Mouse (Mus musculus): ENCODE results near the gene Smoc2.

Smoc2 gene

DNA sequence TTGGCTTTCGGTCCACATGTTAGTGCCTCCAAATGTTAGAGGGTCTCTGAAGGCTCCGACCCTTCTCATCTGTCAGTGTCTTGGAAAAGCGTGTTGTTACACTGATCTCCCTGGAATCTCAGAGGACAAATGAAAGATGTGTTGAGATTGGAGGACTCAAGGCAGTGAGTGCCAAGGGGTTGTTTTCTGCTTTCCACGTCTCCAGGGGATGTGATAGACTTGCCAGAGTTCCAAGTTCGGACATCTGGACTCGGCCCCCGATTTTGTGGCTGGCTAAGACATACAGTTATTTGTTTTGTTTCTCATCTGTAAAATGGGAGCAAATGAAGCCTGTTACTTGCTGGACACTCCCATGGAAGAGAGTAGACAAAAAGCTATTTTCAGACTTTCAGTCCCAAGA is 2.0 kb upstream of the Smoc2 start:
- no peak for DNase-seq (ENCODE audit: low read depth in 2 of 2, low spot score in 2 of 2)

DNA sequence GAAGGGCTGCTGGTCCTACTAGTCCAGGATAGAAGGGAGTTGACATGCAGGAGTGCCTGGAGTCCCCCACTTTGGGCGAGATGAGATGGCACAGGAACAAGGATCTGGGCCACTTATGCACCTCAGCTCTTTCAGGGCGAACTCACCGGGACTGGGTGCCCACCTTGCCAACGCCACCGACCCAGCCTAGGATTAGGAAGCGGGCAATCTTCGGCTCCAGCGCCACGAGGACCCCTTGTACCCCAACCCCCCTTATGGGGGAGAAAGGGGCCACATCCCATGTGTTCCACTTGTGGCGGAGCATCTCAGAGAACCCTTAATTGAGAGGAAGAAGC is 627 bp downstream of the Smoc2 start:
- no peak for DNase-seq (ENCODE audit: low read depth in 2 of 2, low spot score in 2 of 2)

DNA sequence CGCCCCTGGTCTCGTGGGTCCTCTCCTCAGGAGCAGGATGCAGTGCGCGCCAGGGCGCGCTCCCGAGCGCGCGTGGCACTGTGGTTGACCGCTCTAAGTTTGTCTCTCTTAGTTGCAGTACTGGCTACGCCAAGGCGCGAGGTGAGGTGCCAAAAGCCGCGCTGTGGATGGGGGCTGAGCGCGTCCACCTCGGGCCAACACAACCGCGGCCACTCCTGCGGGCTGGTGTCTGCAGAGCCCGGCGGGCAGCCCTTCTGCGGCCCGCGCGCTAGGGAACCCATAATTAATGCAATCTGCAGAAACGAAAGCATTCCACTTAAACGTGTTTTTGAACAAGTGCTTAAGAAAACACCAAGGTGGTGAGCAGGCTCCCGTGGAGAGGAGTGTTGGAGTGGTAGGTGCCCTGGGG is 1.1 kb downstream of the Smoc2 start:
- DNase-seq (ENCODE audit: low read depth in 2 of 2, low spot score in 2 of 2) = no peak

DNA sequence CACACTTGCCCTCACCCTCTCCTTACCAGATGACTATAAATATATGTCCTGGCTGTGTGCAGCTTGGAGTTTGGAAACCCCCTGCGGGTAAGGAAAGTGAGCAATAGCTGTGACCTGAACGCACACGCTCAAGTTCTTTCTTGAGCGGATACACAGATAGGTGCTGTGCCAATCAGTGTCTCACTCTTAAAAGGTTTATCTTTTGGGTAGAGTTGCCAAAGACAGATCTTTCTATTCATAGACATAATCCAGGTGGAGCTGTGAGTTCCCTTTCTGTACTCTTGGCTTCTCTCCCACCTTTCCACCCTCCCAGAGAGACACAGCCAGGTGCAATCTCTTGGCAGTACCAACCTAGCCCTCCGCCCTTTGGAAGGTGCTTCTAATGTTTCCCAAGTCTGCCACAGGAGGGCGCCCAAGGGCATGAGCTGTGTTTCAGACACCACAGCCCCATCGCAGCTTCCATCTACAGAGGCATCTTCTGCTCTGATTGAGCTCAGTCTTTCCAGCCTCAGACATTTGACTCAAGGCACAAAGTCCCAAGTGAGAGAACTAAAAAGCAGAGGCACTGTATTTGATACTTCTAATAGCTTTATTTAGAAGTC is 8.8 kb downstream of the Smoc2 start:
- DNase-seq (ENCODE audit: low read depth in 2 of 2, low spot score in 2 of 2) = peak in 1 of 2 experiments; percentile 2

DNA sequence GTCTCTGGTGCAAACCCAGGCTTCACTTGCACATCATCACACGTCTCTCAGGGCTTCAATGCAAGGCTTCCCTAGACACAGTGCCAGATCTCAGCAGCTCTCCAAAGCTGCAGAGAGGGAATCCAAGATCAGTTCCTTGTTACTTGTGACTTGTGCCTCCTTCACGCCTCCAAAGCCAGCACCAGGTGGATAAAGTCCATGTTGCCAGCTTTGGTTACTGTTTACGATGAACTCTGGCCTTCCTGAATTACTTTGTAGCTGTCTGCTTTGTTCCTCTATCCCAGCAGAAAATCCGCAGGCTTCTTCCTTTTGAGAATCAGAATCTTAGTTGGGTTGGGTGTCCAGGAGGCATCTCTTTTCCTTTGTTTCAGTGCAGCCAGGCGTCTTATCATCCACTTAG is 14.3 kb downstream of the Smoc2 start:
- DNase-seq (ENCODE audit: low read depth in 2 of 2, low spot score in 2 of 2) = no peak

DNA sequence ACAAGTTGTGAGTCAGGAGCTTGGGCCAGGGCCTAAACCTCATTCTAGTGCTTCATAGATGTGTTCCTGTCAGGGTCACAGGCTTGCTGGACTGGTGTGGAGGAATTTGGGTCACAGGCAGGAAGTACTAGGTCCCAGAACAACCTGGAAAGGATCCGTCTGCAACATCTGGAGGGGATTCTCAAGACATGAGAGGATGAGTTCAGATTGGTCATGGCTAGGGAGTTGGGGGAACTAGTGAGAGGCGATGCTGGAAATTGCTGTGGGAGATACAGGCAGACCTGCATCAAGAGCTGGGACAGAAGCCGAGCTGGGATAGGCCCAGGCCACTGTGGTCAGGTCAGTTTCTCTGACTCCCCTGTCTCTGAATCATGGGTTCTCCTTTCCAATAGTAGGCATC is 15.8 kb downstream of the Smoc2 start:
- DNase-seq (ENCODE audit: low read depth in 2 of 2, low spot score in 2 of 2) = no peak

DNA sequence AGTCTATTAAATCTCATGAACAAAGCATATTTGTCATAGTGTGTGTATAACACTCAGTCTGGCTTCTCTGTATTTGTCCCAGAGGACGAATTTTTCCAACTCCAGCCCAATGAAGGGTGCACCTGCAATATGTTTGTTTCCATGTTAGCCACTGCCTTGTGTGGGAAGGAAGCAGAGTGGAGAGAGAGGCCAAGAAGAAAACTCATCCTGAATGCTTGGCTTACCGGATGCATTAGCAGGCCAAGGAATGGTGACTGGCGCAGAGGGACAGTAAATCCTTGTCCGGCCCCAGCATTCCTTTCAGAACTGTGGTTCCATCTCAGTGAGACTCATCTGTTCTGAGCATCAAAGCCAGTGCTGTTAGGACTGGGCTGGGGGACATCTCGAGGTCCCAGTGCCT is 21.1 kb downstream of the Smoc2 start:
- no peak for DNase-seq (ENCODE audit: low read depth in 2 of 2, low spot score in 2 of 2)

DNA sequence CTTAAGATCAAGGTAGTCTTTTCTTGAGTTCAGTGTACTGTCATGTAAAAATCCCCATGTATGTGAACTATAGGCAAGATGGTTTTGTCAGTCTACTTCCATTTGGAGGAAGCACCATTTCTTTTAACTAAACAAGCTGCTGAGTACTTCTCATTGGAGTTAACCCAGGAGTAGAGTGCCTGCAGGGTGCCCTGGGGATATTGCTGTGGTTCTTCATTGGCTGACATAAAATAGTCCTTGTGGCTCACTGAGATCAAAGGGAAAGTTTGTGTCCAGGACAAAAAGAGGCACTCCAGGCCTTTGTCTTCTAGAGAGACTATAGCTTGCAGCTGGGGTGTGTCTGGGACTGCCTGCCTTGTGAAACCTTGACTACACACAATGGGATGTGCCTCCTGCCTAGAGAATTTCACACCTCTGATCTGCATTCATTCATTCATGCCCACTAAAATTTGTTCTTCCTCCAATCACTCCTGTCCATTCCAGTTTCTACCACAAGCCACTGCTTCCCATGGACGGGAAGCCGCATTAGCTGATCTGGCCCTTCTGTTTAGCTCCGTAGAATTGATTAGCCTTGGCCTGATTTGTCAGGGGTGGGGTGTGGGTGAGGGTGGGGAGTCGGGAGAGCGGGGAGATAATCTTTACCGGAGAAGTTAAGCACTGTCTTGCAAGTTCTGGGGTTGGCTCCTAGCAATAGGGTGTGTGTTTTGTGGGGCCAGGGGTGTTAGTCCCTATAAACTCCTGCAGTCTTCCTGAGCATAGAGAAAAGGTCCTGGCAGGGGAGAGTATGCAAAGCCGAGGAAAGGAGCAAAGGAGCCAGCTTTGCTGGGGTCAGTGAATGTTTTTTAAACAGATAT is 22.4 kb downstream of the Smoc2 start:
- DNase-seq (ENCODE audit: low read depth in 2 of 2, low spot score in 2 of 2) = no peak

DNA sequence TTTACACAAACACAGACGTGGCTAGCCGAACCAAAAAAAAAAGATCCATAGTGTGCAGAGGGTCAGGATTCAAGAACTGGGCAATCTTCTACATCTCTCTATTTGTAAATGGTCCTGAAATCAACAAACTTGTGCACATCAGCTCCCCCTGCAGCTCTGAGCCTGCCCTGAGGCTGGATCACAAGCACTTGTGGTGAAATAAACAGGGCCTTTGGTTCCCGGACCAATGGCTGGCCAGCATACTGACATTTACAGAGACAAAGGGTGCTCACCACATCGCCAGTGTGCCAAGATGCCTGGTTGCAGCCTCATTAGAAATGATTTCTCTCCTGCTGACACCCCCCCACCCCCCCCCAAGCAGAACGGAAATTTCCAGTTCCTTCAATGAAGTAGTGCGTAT is 23.1 kb downstream of the Smoc2 start:
- no peak for DNase-seq (ENCODE audit: low read depth in 2 of 2, low spot score in 2 of 2)

DNA sequence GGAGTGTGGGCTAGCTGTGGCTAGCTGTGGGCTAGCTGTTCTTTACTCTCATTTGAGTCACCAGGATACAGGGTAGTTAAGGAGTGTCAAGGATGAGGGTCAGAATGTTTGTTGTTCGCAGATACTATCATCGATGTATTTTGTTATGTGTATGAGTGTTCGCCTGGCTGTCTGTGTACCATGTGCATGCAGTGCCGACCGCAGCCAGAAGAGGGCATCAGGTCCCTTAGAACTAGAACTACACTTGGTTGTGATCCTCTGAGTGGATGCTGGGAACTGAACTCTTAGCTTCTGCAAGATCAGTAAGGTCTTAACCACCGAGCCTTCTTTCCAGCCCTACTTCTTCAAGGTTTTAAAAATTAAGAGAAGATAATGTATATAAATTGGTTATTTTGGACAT is 24.4 kb downstream of the Smoc2 start:
- DNase-seq (ENCODE audit: low read depth in 2 of 2, low spot score in 2 of 2) = no peak

DNA sequence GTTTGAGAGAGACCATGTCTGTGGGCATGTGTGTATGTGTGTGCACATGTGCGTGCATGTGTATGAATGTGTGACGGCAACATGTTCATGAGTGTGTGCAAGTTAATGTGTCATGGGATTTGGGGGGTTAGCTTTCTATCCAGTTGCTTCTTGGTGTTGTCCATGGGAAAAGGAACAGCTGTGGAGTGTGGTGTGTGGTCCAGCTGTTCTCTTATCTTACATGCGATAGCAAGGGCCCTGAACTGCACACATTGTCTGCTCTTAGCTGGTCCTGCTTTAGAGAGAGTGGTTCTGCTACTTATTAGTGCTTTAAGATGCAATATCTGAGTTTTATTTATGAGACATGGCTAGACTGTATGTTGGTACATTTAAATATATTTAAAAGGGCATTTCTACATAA is 30.6 kb downstream of the Smoc2 start:
- DNase-seq (ENCODE audit: low read depth in 2 of 2, low spot score in 2 of 2) = no peak

DNA sequence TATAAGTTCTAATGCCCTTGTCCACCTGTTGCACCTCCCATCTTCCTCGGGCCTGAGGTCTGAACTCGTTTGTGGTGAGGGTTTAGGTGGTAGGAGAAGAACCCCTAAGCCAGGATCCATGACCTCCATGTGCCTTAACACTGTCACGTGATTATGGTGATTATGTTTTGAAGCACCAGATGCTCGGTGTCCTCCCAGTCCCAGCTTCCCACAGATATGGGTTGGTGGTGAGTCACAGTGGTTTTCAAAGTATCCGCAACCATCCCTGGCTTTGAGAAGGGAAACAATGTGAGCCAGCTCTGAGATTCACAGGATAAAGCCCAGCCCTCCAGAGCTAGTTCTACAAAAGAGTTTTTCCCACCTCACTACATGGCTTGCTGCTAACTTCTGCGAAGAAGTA is 33.1 kb downstream of the Smoc2 start:
- no peak for DNase-seq (ENCODE audit: low read depth in 2 of 2, low spot score in 2 of 2)

DNA sequence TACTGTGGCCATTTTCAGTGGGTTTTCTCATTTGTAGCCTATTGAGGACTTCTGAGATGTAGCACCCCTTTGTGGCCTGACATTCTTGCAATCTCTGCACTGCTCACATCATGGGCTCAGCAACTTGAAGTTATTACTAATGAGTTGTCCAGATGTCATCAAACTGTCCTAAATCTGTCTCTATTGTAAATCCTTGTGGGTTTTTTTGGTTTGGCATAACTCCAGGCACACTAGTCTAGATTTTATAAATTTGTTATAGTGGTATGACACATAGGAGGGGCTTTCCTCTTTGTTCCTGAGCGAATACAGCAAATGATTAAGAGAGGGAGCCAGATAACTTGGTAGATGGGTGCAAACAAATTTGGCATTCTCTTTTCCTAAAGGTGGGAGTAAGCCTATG is 35.0 kb downstream of the Smoc2 start:
- no peak for DNase-seq (ENCODE audit: low read depth in 2 of 2, low spot score in 2 of 2)

DNA sequence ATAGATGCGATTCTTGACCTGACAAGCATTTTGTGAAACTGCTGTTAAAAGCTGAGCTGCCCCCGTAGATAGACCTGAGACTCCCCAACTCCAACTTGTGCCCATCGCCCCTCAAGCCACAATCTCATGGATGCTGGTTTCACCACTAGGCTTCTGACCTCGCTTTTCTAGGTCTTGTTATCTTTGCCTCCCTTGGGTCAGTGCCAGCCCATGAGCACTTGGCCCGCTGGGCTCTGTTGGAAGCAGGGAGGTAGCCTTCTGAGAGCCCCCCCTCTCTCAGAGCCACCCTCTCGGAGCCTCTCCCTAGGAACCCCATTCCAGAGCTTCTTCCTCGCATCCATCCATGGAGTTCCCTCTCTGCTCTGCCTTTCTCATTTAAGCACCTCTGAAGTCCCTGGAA is 37.2 kb downstream of the Smoc2 start:
- no peak for DNase-seq (ENCODE audit: low read depth in 2 of 2, low spot score in 2 of 2)

DNA sequence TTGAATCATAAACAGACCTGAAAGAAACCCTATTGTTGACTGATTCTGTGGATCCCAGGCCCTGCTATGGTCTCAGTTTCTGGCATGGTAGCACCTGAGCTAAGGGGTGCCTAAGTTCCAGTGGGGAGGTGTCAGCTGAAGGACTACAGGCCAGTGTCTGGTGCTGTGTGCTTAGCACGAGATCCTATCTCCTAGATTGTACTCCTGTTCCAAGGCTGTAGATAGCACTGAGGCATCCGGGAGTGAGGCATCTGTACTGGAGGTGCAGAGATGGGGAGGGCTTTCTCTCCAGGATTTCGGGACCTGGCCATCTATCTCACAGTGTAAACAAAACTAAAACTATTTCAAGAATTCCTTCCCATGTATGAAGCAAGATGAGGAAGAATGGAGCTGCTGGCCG is 38.1 kb downstream of the Smoc2 start:
- no peak for DNase-seq (ENCODE audit: low read depth in 2 of 2, low spot score in 2 of 2)

DNA sequence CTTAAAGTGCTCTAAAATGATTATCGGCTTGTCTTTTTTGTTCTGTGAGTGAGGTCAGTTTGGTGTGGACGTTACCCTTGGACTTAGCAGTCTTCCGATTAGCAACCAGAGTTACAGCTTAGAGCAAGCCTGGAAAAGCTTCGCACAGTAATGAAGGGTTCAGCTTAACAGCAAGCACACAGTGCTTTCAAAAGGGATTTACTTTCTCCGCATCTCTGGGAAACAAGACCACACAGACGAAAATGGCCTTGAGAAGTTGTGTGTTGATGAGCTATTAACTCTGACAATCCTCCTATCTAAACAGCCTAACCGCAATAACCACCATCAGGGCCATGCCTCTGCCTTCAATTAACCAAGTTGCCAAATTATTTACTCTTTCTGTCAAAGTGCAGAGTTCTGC is 46.9 kb downstream of the Smoc2 start:
- DNase-seq (ENCODE audit: low read depth in 2 of 2, low spot score in 2 of 2) = no peak

DNA sequence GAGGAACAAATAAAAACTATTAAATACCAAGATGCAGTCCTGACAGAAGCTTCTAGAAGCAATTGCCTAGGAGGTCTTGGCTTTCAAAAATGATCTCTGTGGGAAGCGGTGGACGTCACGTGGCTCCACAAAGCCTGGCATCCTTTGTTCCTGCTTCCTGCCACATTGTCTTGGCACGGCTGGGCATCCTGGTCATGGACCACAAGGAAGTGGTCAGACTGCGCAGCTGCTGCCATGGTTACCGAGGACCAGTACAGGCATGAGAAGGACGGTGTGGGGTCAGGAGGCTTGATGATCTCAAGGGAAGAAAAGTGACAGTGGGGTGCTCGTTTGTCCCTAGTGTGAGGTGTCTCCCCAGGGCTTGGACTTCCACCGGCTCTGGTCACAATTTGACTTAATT is 48.7 kb downstream of the Smoc2 start:
- no peak for DNase-seq (ENCODE audit: low read depth in 2 of 2, low spot score in 2 of 2)

DNA sequence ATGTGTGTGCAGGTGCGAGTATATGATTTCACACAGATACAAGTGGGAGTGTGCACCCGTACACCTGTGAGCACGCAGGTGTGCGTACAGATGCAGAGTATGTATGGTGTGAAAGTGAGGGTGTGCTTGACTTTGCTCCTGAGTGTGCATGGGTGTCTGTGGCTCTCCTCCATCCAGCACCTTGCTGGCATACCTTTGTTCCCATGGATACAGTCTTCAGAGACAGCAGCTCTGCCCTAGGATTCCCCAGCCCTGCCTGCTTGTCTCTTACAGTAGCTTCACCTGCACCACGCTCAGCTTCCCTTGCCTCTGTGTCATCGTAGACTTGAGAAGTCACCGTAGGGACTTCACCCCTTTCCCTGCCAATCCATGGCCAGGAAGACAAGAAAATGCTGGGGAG is 51.2 kb downstream of the Smoc2 start:
- no peak for DNase-seq (ENCODE audit: low read depth in 2 of 2, low spot score in 2 of 2)

DNA sequence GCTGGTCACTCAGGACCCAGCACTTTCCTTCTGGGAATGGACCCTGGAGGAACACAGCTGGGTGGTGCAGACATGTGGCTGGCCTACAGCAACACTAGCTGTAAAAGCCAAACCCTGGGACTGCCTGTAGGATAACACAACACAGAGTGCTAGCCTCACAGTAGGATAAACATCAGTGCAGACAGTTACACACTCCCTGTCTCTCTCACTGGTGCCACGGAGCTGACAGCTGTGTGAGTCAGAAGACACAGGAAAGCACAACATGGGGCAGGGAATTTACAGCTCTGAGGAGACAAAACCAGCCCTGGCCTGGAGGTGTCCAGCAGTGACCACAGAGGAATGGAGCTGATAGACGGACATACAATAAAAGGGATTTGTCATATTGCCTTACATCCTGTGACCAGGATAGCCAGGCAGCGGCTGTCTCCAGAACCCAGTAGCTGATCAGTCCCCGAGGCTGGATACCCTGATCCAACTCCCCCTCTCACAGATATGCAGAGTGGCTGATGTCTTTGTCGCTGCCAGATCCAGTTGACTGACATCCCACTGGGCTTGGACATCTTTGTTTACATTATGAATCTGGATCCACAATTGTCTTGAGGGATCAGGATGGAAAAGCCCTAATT is 60.7 kb downstream of the Smoc2 start:
- DNase-seq (ENCODE audit: low read depth in 2 of 2, low spot score in 2 of 2) = no peak

DNA sequence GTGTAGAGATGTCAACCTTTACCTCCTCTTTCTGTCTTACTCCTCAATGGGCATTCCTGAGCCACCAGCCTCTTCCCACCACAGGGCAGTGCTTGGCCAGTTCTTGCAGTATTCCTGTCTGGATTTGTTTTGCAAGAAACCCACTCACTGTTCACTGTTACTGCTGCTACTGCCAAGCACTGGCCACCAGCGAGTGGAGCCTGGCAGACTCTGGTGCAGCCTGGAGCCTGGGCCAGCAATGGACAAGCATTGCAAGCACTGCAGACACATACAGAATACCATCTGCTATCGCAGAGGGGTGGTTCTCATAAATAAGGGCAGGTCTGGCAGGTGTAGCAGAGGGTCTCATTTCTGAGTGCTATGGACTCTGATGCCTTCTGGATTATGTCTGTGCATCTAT is 61.4 kb downstream of the Smoc2 start:
- no peak for DNase-seq (ENCODE audit: low read depth in 2 of 2, low spot score in 2 of 2)

DNA sequence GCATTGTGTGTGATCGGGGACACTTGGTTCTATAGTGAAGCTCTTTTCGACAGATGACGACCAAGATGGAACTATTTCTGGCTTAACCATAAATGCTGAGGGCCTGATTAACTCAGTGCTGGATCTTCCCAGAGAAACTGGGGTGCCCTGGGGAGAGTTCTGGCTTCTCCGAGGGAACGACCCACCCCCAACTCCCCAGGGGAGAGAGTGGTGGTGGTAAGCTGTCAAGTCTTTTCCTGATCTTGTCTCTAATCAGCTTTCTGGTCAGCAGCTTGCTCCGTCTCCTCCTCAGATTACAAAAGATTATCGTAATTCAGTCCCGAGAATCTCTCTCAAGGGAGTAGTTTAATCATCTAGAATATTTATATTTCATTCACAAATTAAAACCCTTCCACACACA is 63.2 kb downstream of the Smoc2 start:
- DNase-seq (ENCODE audit: low read depth in 2 of 2, low spot score in 2 of 2) = no peak

DNA sequence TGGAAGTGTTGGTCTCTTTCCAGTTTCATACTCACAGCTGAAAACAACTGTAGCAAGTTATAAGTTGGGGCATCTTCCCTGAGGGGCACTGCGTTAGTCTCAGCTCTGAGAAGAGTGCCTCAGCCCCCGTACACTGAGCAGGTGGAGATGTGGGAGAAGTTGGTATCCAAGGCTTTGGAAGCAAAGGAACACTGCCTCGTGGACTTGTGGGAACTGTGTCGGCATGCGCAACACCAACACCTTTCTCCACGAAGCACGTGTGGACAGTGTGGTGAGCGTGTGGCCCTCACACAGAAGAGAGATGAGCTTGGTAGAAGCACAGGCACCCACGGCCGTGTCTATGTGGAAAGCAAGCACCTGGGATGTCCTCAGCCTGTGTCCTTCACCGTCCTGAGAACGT is 64.1 kb downstream of the Smoc2 start:
- no peak for DNase-seq (ENCODE audit: low read depth in 2 of 2, low spot score in 2 of 2)

DNA sequence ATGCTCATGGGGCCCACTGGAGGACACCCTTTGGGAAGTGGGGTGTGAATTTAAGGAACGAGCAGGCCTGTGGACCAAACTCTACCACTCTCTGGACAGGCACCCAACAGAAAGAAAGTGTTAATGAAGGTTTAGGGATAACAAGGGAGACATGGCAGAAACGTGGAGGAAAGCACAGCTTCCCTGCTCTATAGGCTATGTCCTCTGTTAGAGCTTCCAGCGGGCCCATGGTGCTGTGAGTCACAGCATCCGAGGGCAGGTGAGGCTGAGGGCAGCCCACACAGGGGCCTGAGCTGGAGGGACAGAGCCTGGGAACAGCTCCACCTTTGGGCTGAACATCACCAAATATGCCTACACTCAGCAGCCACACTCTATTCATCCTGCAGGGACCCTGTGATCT is 66.2 kb downstream of the Smoc2 start:
- no peak for DNase-seq (ENCODE audit: low read depth in 2 of 2, low spot score in 2 of 2)
